Mouse (Mus musculus) intestine, postnatal 0 days (tissue): Measurements from ENCODE around the gene Tecr. TPM values are rescaled to one million over a fixed set of nuclear protein-coding genes. Genes with fewer than 3 reads are reported as not detected.

Experiments
- ATAC-seq: fragments of 200-750 bp; cut with Nextera tagmentation; 2 replicates; pipeline ENCODE4 v1.8.0; 2017; ENCODE audit warnings: mild to moderate bottlenecking, moderate TSS enrichment, moderate library complexity
- H3K27ac ChIP-seq: fragments of 300-500 bp; sonication (generic); 2 replicates; pipeline ENCODE4 v1.5.1; 2014; ENCODE audit warnings: mild to moderate bottlenecking, low read depth, low read length, moderate library complexity
- H3K27me3 ChIP-seq: fragments of 300-500 bp; sonication (generic); replicated peaks from 2 replicates; pipeline ENCODE4 v1.6.1; 2014; ENCODE audit warnings: low read length, mixed read lengths; ENCODE audit not compliant: control insufficient read depth, insufficient read depth
- H3K36me3 ChIP-seq: fragments of 300-500 bp; sonication (generic); 2 replicates; pipeline ENCODE4 v1.6.1; 2014; ENCODE audit warnings: mild to moderate bottlenecking, moderate library complexity; ENCODE audit not compliant: control insufficient read depth, insufficient read depth
- H3K4me1 ChIP-seq: fragments of 300-500 bp; sonication (generic); replicated peaks from 2 replicates; pipeline ENCODE4 v1.6.1; 2014; ENCODE audit warnings: antibody characterized with exemption, low read length, mixed read lengths; ENCODE audit not compliant: control insufficient read depth, insufficient read depth
- H3K4me2 ChIP-seq: fragments of 300-500 bp; sonication (generic); replicated peaks from 2 replicates; pipeline ENCODE4 v1.6.1; 2014; ENCODE audit warnings: low read depth, mild to moderate bottlenecking, moderate library complexity
- H3K4me3 ChIP-seq: fragments of 300-500 bp; sonication (generic); 2 replicates; pipeline ENCODE4 v1.5.1; 2014; ENCODE audit warnings: low read depth, low read length
- H3K9ac ChIP-seq: fragments of 300-500 bp; sonication (generic); 2 replicates; pipeline ENCODE4 v1.6.1; 2014; ENCODE audit warnings: mild to moderate bottlenecking, low read depth, low read length
- H3K9me3 ChIP-seq: fragments of 300-500 bp; sonication (generic); 2 replicates; pipeline ENCODE4 v1.6.1; 2016; ENCODE audit warnings: mixed run types; ENCODE audit not compliant: control insufficient read depth
- CTCF ChIP-seq: sonication (generic); IDR thresholded peaks from 2 replicates; pipeline ENCODE4 v1.5.1; 2016; ENCODE audit warnings: low read depth, mild to moderate bottlenecking, control low read depth, antibody characterized with exemption, moderate library complexity
- WGBS: fragments of 180-500 bp; shearing (Covaris S2); extraction: QIAGEN DNeasy Blood & Tissue Kit; methylation state at CpG from one replicate; pipeline ENCODE4 v1.1.7; 2014; 5-methylcytosine and 5-hydroxymethylcytosine counted together
- polyA plus RNA-seq: library from polyadenylated mRNA; unstranded; fragments of >200 nt; fragmentation: Nextera tagmentation; extraction: Ambion mirVana; gene quantifications from 2 replicates; pipeline ENCODE4 v1.2.1, GENCODE M21; 2015

Gene Tecr
- polyA plus RNA-seq, 1 experiment from 2014 or later = 320 TPM

- Histone ChIP-seq H3K9ac (no peak overlapping the region), H3K27me3 (no peaks in the 10 kb centered on the region), H3K4me1 (peaks cover 3% of the 10 kb centered on the region; the same call in 1 of the 2 replicates), H3K4me2 (no peak overlapping the region), H3K4me3 (no peak overlapping the region), H3K36me3 (peaks cover 24% of the 10 kb centered on the region), H3K27ac (no peak overlapping the region), H3K9me3 (no peaks in the 10 kb centered on the region)
- WGBS = 38% methylated on average over 2 of the region's 4 CpGs
- no peak for ATAC-seq
- no peak for TF ChIP-seq CTCF
These were observed 31.3 kb downstream of the Tecr start for GRCm38 (mm10) chr8:83576516-83576895.

GRCm38 (mm10) chr8:83575561-83576515, 31.9 kb downstream of the Tecr start:
- Histone ChIP-seq H3K4me3 (no peak overlapping the region), H3K4me1 (no peaks in the 10 kb centered on the region; the same call in 1 of the 2 replicates), H3K4me2 (no peak overlapping the region), H3K27ac (no peak overlapping the region), H3K9ac (no peak overlapping the region), H3K36me3 (peaks cover 29% of the 10 kb centered on the region), H3K27me3 (no peaks in the 10 kb centered on the region), H3K9me3 (no peaks in the 10 kb centered on the region)
- TF ChIP-seq CTCF = no peak
- ATAC-seq = no peak
- 67% methylated on average over 17 of the region's 17 CpGs for WGBS

DNA sequence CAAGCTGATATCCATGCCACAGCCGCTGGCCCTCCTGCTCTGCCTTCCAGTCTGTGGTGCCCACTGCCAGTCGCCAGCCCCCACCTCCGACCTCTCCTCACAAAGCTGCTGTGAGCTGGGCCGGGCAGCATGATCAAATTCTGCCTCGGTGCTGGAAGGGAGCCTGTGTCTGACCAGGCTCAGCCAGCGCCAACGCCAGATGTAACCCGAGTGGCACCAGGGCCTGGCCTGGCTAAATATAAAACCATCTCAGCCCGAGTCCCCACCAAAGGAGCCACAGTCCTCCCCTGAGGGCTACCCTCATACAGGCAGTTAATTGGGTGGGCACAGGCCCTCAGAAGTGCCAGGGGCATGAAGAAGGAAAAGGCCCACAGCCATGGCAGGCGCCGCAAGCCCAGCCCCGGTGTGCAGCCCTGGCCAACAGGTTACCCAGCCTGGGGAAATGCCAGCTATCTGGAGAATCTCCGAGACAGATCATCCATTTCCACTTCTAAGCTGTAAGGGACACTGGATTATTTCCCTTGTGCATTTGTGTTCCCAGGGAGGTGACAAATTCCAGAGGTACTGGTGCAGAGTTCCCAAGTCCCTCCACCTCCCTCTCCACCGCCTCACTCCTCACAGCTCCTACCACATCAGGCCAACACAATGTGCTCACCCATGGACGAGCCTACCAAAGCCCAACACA, 33.0 kb downstream of the Tecr start:
- WGBS = 82% methylated on average over 15 of the region's 15 CpGs

DNA sequence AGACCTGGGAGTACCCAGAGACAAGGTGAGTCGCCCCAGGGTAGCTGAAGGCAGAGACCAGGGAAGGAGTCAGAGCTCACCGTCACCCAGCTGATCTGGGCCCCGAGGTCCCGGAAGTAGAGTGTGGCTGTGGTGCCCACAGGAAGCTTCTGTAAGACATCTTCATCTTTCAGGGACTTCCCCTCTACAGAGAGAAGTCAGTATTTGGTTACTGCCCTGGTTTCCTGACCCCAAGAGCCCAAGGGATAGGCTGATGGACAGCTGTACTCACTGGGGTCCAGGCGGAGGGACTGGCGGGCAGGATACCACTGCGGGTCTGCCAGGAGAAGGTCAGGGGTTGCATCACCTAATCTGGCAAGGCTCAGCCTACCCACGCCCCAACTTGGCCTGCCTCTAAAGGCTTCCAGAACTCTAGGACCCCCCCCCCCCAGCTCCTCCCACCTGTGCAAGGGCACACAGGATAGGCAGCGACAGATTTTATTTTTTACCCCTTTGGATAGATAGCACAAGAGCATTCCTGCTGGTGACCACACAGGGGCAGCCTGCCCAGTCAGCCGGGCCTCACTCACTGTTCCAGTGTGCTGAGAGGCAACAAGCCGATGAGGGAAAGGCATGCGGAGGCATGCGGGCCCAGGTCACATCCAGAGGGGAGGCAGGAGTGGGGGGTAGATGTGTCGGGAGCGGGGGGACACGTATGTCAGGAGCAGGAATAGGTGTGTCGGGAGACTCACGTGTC, 34.5 kb downstream of the Tecr start:
- Histone ChIP-seq H3K4me2 (no peak overlapping the region), H3K36me3 (peaks cover 44% of the 10 kb centered on the region), H3K9me3 (no peaks in the 10 kb centered on the region), H3K4me3 (no peak overlapping the region), H3K27ac (no peak overlapping the region), H3K4me1 (no peaks in the 10 kb centered on the region; the same call in 1 of the 2 replicates), H3K27me3 (no peaks in the 10 kb centered on the region), H3K9ac (no peak overlapping the region)
- peak; percentile 41 for TF ChIP-seq CTCF
- no peak for ATAC-seq
- WGBS = 77% methylated on average over 18 of the region's 18 CpGs

More for the DNA sequence above, 33.0 kb downstream of the Tecr start:
- Histone ChIP-seq H3K27ac (no peak overlapping the region), H3K27me3 (no peaks in the 10 kb centered on the region), H3K4me2 (no peak overlapping the region), H3K4me3 (no peak overlapping the region), H3K9ac (no peak overlapping the region), H3K9me3 (no peaks in the 10 kb centered on the region), H3K36me3 (peaks cover 38% of the 10 kb centered on the region), H3K4me1 (no peaks in the 10 kb centered on the region; the same call in 1 of the 2 replicates)
- no peak for TF ChIP-seq CTCF
- ATAC-seq = no peak

GRCm38 (mm10) chr8:83572246-83572812, 35.4 kb downstream of the Tecr start:
- H3K9me3 ChIP-seq = no peaks in the 10 kb centered on the region
- no peak for TF ChIP-seq CTCF
- H3K9ac ChIP-seq = no peak overlapping the region
- H3K27me3 ChIP-seq = no peaks in the 10 kb centered on the region
- H3K36me3 ChIP-seq = peaks cover 44% of the 10 kb centered on the region
- 81% methylated on average over 5 of the region's 5 CpGs for WGBS
- no peaks in the 10 kb centered on the region for H3K4me1 ChIP-seq
- ATAC-seq = no peak
- no peak overlapping the region for H3K4me3 ChIP-seq
- H3K27ac ChIP-seq = no peak overlapping the region
- no peak overlapping the region for H3K4me2 ChIP-seq
